Mouse (Mus musculus) stomach, postnatal 0 days (tissue): ENCODE measurements at regions not wholly inside any gene's neighbourhood (a gene's known extent, or its start where the extent isn't known, plus 50 kb on each side); places are given as distances from the start of the nearest gene placed in this dataset.

ENCODE experiments used
- CTCF ChIP-seq: IDR thresholded peaks from 2 replicates; pipeline ENCODE4 v1.5.1; 2016; ENCODE audit warnings: antibody characterized with exemption, low read depth, mild to moderate bottlenecking, moderate library complexity
- EP300 ChIP-seq: optimal IDR thresholded peaks from 2 replicates; pipeline ENCODE3; 2016; ENCODE audit warnings: antibody characterized with exemption

GRCm38 (mm10) chr1:34663875-34664547 is 84.6 kb downstream of the Amer3 start:
- TF ChIP-seq EP300: no peak
- TF ChIP-seq CTCF: no peak
